Mouse (Mus musculus): ENCODE results near the gene Olfr1380. TPM values are rescaled to one million over a fixed set of nuclear protein-coding genes. Genes with fewer than 3 reads are reported as not detected.

Gene Olfr1380
- polyA plus RNA-seq (2015; fragmentation: Illumina TruSeq; extraction: RNeasy Lipid Tissue Mini Kit (QIAGEN cat#74804); ENCODE audit: low read depth, low replicate concordance): not detected

DNA sequence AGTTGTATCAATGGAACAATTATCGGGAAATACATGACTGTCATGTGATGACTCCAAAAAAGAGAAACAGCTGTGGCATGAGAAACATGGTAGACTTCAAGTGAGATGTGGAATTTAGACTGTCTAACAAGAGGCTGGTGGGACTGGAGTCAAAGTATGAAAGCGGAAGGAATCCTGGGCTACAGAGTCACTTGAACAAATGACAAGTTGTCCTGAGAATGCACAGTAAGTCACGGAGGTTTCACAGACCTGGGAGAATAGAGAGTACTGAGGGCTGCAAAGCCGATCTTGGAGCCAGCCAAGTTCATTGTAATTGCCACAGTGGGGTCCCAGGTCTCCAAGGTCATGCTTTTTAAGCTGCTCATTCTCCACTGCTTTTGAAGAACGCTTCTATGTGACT, at the start of gene Olfr1380:
Gene Olfr1380, plus strand, starts transcription at position 301 of the 400 bp plus-strand sequence.

GRCm38 (mm10) chr11:49519348-49519747, 37.3 kb upstream of the Olfr1380 start, which contains the start of gene Olfr1383:
Gene Olfr1383 (plus strand): TSS chr11:49519648.

DNA sequence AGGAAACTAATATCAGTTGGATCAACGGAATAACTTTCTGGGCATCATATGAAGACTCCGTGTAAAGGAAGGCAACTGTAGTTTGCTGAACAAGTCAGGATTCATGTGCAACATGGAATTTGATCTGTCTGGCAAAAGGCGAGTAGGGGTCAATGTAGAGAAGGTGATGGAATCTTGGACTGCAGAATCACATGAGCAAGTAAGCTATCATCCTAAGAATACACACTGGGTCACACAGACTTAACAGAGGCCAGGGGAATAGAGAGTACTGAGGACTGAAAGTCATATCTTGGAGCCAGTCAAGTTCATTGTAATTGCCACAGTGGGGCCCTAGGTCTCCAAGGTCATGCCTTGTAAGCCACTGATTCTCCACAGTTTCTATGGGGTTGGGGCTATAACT, 28.7 kb upstream of the Olfr1380 start, which contains the start of gene Olfr1382:
Gene Olfr1382, plus strand, starts transcription at position 301 of the 400 bp plus-strand sequence.

GRCm38 (mm10) chr11:49543149-49543548, 13.5 kb upstream of the Olfr1380 start, which contains the start of gene Olfr1381:
Gene Olfr1381 (plus strand): TSS chr11:49543449.

DNA sequence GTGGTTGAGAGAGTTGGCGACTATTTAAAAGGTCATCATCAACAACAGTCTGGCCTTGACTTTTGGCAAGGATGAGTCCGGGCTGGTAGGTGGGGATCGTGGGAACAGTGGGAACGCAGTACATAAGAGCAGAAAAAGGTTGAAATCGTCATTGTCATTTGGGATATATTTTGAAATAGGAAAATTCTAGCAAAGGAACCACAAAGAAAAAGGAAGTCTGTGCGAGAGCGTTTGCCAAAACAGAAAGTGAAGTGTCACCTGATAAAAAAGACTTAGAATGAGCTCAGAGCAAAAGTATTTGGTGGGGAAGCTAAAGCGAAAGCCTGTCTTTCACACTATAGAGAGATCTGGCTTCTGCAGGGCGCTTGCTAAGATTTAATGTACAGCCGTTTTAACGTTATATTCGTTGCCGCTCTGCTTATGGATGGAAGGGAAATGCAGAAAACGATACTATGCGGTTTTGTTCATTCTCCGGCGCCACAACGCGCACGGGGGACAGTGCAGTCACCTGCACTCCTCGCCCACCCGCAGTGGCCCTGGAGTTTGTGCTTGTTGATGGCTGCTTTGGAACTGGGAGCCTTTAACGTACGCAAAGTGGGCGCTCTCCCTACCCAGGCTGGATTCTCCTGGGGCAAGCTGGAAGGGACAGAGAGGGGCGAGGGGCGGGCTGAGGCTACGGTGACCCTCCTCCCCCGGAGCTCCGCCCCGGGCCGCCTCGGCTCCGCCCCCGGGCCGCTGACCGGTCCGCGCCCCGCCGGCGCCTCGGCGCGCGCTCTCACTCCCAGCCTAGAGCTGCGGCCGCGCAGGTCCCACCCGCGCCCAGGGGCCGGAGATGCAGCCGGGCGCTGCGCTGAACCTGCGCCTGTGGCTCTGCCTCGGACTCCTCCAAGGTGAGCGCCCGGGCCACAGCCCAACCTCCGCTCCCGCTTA, 52.5 kb downstream of the Olfr1380 start, which contains the start of gene Flt4:
Gene Flt4, plus strand, starts transcription at position 326 of the 930 bp plus-strand sequence.

Other genes starting within 250 kb of the Olfr1380 start
- gene Olfr1391, start 234.1 kb upstream of the Olfr1380 start, polyA plus RNA-seq (2015; fragmentation: Illumina TruSeq; extraction: RNeasy Lipid Tissue Mini Kit (QIAGEN cat#74804); ENCODE audit: low read depth, low replicate concordance): not detected
- not detected for gene Olfr1390, start 221.7 kb upstream of the Olfr1380 start, polyA plus RNA-seq (2015; fragmentation: Illumina TruSeq; extraction: RNeasy Lipid Tissue Mini Kit (QIAGEN cat#74804); ENCODE audit: low read depth, low replicate concordance)
- not detected for gene Olfr1389, start 133.8 kb upstream of the Olfr1380 start, polyA plus RNA-seq (2015; fragmentation: Illumina TruSeq; extraction: RNeasy Lipid Tissue Mini Kit (QIAGEN cat#74804); ENCODE audit: low read depth, low replicate concordance)
- 0.13 TPM for gene Olfr1388, start 120.3 kb upstream of the Olfr1380 start, polyA plus RNA-seq (2015; fragmentation: Illumina TruSeq; extraction: RNeasy Lipid Tissue Mini Kit (QIAGEN cat#74804); ENCODE audit: low read depth, low replicate concordance)
- not detected for gene Olfr1387, start 101.5 kb upstream of the Olfr1380 start, polyA plus RNA-seq (2015; fragmentation: Illumina TruSeq; extraction: RNeasy Lipid Tissue Mini Kit (QIAGEN cat#74804); ENCODE audit: low read depth, low replicate concordance)
- gene Olfr1386, start 91.8 kb upstream of the Olfr1380 start, polyA plus RNA-seq (2015; fragmentation: Illumina TruSeq; extraction: RNeasy Lipid Tissue Mini Kit (QIAGEN cat#74804); ENCODE audit: low read depth, low replicate concordance): not detected
- gene Olfr1385, start 67.8 kb upstream of the Olfr1380 start, polyA plus RNA-seq (2015; fragmentation: Illumina TruSeq; extraction: RNeasy Lipid Tissue Mini Kit (QIAGEN cat#74804); ENCODE audit: low read depth, low replicate concordance): not detected
- not detected for gene Olfr1384, start 50.2 kb upstream of the Olfr1380 start, polyA plus RNA-seq (2015; fragmentation: Illumina TruSeq; extraction: RNeasy Lipid Tissue Mini Kit (QIAGEN cat#74804); ENCODE audit: low read depth, low replicate concordance)
- gene Olfr1383, start 37.2 kb upstream of the Olfr1380 start, polyA plus RNA-seq (2015; fragmentation: Illumina TruSeq; extraction: RNeasy Lipid Tissue Mini Kit (QIAGEN cat#74804); ENCODE audit: low read depth, low replicate concordance): not detected
- not detected for gene Olfr1382, start 28.6 kb upstream of the Olfr1380 start, polyA plus RNA-seq (2015; fragmentation: Illumina TruSeq; extraction: RNeasy Lipid Tissue Mini Kit (QIAGEN cat#74804); ENCODE audit: low read depth, low replicate concordance)
- not detected for gene Olfr1381, start 13.4 kb upstream of the Olfr1380 start, polyA plus RNA-seq (2015; fragmentation: Illumina TruSeq; extraction: RNeasy Lipid Tissue Mini Kit (QIAGEN cat#74804); ENCODE audit: low read depth, low replicate concordance)
- gene Flt4, start 52.4 kb downstream of the Olfr1380 start, polyA plus RNA-seq (2015; fragmentation: Illumina TruSeq; extraction: RNeasy Lipid Tissue Mini Kit (QIAGEN cat#74804); ENCODE audit: low read depth, low replicate concordance): 1.4 TPM
- not detected for gene Scgb3a1, start 106.7 kb downstream of the Olfr1380 start, polyA plus RNA-seq (2015; fragmentation: Illumina TruSeq; extraction: RNeasy Lipid Tissue Mini Kit (QIAGEN cat#74804); ENCODE audit: low read depth, low replicate concordance)
- gene Cnot6, start 155.8 kb downstream of the Olfr1380 start, polyA plus RNA-seq (2015; fragmentation: Illumina TruSeq; extraction: RNeasy Lipid Tissue Mini Kit (QIAGEN cat#74804); ENCODE audit: low read depth, low replicate concordance): 31.2 TPM
- gene Gfpt2, start 237.3 kb downstream of the Olfr1380 start, polyA plus RNA-seq (2015; fragmentation: Illumina TruSeq; extraction: RNeasy Lipid Tissue Mini Kit (QIAGEN cat#74804); ENCODE audit: low read depth, low replicate concordance): 4.7 TPM